Mouse (Mus musculus) fibroblast of lung, adult 2 months (primary cell): ENCODE measurements at regions not wholly inside any gene's neighbourhood (a gene's known extent, or its start where the extent isn't known, plus 50 kb on each side); places are given as distances from the start of the nearest gene placed in this dataset.

Source experiments
- DNase-seq: peaks from one replicate; pipeline ENCODE4 v3.0.0-alpha.2; 2011; ENCODE audit warnings: low read depth

DNA sequence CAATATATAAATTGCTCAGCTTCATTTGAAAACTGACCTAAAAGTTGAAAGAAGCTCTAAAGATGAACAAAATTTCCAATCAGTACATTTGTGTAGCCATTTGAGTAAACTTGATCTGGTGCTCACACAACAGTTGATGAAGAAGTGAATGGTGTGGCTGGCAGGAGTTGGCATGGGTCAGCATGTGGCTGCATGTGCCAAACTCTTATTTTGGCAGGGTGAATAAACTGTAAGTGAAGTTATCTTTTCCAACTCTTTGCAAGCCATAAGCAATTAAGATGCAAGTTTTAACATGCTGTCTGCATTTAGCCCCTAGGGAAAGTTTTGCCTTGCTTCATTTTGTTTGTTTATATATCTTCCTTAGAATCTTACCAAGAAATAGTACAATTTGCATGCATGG lies 291.0 kb upstream of the Thbs1 start:
- no peak for DNase-seq

- no peak for DNase-seq
Observed at GRCm38 (mm10) chr2:117825088-117825487, 286.6 kb upstream of the Thbs1 start.

- no peak for DNase-seq
Observed at GRCm38 (mm10) chr2:117827278-117827677, 284.4 kb upstream of the Thbs1 start.

DNA sequence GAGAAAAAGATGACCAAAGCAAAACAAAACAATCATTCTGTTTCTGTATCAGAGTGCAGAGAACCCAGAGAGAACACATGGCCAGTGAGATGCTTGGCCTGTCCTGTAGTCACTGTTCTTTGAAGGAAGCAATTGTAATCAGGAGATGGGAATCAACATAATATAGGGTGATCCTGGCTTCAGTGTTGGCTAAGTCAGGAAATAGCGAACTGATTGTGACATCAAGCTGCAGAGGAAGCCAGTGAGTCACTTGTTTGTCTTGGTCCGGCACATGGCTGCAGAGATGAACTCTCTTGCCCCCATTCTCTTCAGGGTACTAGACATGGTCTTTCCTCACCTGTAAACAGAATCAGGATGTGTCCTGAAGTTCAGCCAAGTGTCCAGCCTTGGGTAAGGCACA lies 273.3 kb upstream of the Thbs1 start:
- peak; percentile 59 for DNase-seq

DNA sequence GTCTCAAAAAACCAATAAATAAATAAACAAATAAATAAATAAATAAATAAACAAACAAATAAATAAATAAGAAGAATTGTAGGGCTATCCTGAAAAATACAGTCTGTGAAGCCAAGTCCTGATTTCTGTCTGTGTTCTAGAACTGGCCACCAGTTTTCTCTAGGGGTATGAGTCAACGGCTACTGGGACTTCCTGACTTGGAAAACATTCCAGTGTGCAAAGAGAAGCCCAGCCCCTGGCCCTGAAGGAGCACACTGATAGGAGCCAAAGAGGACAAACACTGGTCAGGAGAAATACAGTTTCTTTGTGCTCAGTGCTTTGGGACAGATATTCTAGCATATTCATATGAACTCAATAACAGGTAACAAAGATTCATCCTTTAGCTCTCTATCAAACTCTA lies 271.3 kb upstream of the Thbs1 start:
- no peak for DNase-seq

DNA sequence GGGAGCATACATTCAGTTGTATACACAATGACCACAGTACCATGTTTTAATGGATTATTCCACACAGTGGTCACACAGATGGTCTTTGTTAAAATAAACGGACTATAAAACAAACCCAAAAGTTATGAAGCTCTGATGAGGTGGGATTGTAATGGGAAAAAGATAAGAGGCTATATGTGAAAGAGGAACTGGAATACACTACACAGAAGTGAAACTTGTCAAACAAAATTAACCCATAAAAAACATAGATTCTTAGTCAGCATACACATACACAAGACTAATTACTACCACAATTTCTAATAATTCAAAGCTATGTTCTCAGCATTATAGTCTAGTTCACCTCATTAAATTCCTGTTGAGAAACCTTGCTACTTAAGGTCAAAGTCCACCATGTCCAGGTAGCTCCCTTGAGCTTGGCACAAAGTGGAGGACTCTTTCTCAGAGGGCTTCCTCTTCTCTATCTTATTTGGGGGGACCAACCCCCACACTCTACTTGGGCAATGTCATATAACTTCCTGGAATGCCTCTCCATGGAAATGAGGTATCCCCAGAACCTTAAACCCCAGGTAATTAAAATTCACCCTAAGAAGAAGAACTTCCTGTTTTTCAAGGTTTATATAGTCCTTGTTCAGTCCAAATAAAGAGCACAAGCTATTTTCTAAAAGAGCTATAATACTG lies 269.2 kb upstream of the Thbs1 start:
- DNase-seq = no peak

GRCm38 (mm10) chr2:117852442-117852841 lies 259.2 kb upstream of the Thbs1 start:
- no peak for DNase-seq

DNA sequence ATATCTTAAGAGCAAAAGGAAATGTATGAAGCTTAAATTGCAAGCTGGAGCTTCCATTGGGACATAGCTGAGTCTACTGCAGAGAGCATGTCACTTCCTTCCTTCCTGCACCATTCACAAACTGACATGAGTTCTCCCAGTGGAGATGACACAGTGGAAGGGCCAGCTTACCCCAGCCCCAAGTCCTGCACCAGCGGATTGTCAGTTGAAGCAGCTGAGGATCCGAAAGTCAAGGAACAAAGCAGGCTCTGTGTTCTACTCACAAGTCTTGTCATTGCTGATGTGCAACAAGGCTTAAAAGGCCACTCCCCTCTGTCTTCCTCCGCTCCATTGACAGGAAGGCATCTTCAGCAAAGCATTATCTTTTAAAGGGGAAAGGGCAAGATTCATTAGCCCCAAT lies 249.4 kb upstream of the Thbs1 start:
- no peak for DNase-seq

GRCm38 (mm10) chr2:117865119-117865518 lies 246.6 kb upstream of the Thbs1 start:
- no peak for DNase-seq

DNA sequence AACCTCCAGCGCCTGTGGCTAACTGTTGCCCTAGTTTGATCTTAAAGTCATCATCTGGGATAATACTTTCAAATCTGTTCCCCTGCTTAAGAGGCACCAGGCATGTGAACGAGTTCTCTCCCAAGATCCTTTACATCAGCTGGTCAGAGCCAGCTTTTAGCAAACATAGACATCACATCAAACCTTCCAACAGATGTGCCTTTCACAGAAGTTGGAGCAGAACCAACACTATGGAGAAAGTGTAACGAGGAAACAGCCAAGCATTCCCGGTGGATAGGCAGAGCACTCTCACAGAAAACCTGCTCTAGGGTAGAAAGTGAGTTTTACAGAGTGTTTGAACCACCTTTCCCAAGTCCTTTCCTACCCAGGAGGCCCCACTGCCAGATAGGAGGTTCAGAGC lies 244.7 kb upstream of the Thbs1 start:
- DNase-seq = no peak

GRCm38 (mm10) chr2:117867409-117867808 lies 244.3 kb upstream of the Thbs1 start:
- no peak for DNase-seq

DNA sequence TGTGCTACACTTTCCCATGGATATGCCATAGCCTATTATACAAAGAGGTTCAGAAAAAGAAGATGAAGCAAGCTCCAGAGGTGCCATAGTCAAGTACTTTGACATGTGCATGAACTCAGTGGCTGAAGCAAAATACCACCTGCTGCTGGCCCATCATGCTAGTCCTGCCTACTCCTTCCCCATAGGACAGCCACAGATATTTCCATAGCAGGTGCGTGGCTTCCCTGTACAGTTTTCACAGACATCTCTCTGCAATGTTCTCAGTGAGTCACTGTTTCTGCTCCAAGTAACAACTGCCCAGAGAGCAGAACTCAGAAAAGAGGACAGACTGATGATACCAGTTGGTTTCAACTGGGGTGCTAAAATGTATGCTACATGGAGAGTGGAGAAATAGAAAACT lies 242.8 kb upstream of the Thbs1 start:
- DNase-seq = no peak

- DNase-seq = no peak
Observed at GRCm38 (mm10) chr2:117871507-117872282, 240.0 kb upstream of the Thbs1 start.

DNA sequence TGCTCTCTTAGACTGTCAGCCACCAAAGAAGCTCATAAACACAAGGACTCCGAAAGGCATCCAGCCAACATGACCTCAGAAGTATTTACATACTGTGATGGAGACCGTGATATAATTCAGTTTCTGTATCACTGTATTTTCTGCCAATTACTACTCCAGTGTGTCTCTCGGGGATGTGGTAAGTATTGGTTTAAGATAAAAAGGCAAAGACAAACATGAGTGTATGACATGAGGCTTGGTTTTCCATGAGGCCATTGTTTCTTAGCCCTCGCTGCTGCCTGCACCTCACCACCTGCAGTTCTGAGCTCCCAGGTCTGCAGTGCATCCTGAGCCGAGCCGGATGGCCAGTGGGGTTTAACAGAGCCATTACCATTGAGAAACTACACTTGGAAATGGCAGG lies 233.9 kb upstream of the Thbs1 start:
- no peak for DNase-seq

GRCm38 (mm10) chr2:117882136-117882535 lies 229.5 kb upstream of the Thbs1 start:
- no peak for DNase-seq

GRCm38 (mm10) chr2:117882890-117883289 lies 228.8 kb upstream of the Thbs1 start:
- DNase-seq = no peak

DNA sequence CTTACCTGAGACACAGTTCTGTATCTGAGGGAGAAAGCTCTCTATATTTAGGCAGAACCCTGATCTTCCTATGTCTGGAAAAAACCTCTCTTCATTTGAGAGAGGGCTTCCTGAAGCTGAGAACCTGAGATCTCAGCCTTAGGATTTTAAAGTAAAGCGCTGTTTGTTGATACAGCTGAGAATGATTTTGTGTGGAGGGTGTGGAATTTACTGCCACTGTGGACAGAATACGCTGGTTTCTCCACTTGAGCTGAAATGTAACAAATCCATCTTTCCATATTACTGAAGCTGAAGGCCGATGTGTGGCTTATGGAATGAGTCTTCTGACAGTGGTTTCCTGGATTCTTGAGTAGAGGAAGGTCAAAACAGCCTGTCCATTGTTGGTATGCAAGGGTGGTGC lies 225.2 kb upstream of the Thbs1 start:
- peak; percentile 84 for DNase-seq

GRCm38 (mm10) chr2:117901311-117901710 lies 210.4 kb upstream of the Thbs1 start:
- DNase-seq = no peak

DNA sequence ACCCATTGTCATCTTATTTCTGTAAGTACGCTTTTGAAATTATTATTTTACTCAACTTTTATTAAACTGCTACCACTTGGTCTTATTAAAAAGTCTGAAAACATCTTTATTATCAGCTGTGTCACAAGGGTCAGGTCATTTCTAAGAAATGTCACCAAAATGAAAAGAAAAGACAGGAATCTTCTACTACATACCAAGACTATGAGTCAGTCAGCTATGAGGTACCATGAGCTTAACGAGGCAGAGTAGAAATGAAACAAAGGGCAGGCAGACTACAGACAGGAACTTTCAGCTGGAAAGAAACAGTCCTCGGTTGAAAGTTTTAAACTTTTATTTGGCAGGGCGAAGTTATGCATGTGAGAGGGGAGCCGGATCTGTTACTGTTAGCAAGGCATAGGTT lies 208.8 kb upstream of the Thbs1 start:
- no peak for DNase-seq

- no peak for DNase-seq
Observed at GRCm38 (mm10) chr2:117903705-117904104, 208.0 kb upstream of the Thbs1 start.

DNA sequence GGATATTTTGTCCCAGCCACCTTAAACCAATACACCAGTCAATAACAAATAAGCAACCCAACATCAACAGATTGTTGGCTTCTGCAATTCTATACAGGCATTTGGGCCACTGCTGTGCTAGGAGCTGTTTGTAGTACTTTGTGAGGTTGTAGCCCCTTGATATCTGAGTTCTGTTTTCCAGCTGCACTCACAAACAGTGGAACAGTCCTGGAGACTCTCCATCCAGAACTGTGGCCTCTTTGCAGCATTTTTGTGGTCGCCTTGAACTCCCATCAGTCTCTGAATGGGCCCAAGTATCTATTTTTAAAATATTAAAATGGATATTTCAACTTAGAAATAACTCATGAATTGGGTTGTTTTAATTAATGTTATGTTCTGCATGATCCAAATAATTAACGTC lies 205.2 kb upstream of the Thbs1 start:
- DNase-seq = no peak

DNA sequence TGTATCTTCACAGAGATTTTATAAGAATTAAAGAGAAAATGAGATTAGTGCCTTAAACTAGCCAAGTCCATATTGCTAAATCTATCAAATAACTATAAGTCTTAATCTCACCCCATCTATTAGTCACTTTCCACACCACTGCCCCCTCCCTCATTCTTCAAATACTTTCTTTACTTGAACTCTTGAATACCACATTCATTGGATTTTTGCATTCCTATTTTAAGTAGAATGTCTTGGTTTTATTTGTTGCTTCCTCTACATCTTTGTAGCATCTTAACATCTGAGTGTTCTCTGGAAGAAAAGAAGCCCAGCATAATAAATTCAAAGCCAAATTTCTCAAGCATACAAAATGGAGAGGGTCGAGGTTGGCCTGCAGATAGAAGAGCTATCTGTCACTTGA lies 200.9 kb upstream of the Thbs1 start:
- DNase-seq = no peak

DNA sequence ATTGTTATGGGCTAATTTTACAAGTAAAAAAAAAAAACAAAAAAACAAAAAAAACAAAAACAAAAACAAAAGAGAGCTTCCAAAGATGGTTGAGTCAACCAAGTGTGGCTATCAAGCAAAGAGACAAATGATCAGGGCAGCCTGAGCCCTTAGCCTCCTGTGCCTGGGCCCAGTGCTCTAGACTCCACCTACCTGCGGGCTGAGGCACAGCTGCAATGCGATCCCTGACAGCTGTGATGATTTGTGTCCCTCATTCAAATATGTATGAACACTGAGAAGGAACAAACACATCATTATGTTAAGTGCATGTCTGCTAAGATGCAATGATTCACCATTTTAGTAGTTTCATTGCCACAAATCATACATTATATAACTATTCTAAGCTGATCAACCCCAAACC lies 199.0 kb upstream of the Thbs1 start:
- no peak for DNase-seq

DNA sequence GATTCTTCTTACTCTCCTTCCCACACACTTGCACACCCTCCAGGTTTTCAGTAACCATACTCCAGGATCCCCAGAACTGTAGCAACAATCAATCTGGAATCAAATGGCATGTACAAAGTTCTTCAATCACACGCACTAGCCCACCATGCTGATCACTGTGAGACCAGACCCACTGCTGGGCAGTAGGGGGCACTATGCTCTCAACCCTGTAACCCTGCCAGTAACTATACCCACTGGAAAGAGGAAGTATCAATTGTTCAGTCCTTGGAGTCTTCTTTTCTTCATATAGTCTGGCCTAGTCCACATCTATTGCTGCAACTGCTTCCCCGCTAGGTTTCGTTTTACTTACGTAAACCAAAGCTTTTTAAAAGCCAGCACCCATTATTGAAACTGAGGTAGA lies 197.8 kb upstream of the Thbs1 start:
- DNase-seq = no peak
